Mouse (Mus musculus) megakaryocyte-erythroid progenitor cell, adult 5-6 weeks (primary cell): ENCODE results near the gene Usp50. TPM values are rescaled to one million over a fixed set of nuclear protein-coding genes. Genes with fewer than 3 reads are reported as not detected.

ENCODE experiments used
- ATAC-seq: replicated peaks from 2 replicates; pipeline ENCODE4 v1.8.0; 2016; ENCODE audit warnings: mild to moderate bottlenecking, inconsistent platforms; ENCODE audit not compliant: severe bottlenecking, poor library complexity, low FRiP score, low TSS enrichment
- total RNA-seq, 2 experiments: library from RNA; stranded (forward) in 1 of 2; stranded (reverse) in 1 of 2; fragments of 200-1000, 215-1000 nt in 1 of 2; fragments of >200 nt in 1 of 2; fragmentation: Nextera tagmentation in 1 of 2; gene quantifications; 2 replicates each; pipeline ENCODE4 v1.2.3; 2014 to 2017

Usp50 gene
- total RNA-seq, 2 experiments from 2014 or later = 1.4 TPM; not detected in 1

DNA sequence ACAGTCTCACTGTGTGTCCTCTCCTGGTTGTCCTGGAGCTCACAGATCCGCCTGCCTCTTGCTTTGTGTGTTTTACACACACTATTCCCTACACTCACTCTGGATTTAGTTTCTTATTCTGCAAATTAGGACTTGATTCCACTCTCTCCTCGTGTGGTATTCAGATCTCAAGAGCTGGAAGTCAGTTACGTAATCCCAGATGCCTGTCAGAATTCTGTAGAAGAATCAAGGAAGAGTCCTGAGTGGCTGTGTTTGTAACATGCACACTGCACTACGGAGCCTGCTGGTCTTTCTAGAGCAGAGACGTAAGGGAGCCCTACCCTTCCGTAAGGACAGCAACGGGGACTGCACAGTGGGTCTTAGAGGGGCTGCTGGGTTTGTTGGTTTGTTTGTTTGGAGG is 23.9 kb downstream of the Usp50 start:
- no peak for ATAC-seq

DNA sequence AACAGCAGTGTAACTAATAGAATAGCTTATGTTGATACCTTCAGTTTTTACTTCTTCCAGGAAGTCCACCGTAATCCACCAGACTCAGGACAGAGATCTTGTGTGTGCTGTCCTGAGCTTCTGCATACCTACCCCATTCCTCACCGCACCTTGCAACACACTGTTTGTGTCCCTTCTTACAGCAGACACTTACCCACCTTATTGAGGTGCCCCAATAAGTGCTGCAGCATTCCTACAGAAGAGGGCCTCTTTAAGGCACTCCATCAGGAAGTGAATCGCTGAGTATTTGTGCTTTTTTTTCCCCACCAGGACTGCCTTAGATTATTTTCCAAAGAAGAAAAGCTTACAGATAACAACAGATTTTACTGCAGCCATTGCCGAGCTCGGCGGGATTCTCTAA is 27.6 kb downstream of the Usp50 start:
- ATAC-seq = no peak

DNA sequence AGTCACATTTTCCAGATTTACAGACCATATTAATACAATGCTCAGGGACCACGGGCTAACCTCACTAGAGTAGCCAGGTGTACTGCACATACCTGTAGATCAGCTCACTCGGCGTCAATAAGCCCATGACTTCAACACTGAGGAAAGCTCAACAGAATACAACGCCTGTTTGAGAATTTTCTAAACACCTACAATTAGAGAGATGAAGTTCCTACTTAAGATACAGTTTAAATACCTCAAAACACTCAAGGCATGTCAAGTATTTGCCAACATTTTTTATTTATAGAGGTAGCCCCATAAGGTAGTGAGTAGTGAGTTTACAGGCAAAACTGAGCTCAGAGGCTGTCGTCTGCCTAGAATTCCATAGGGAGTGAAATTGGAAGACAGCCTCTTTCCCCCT is 39.9 kb downstream of the Usp50 start:
- ATAC-seq = no peak

DNA sequence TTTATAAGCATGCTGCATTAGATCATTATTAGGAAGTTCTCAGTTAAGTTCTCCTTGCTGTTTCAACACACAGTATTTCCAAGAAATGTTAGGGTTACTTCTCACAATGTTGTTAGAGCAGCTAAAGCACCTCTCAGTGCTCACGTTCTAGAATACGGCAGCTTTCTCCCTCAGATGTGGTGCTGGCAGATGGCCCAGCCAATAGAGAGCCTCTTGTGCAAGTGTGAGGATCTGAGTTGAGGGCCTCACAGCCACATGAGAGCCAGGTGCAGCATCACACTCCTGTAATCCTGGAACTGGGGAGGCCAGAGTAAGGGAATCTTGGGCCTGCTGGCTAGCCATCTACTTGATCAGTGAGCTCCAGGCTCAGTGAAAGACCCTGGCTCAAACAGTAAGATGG is 43.0 kb downstream of the Usp50 start:
- ATAC-seq = no peak

DNA sequence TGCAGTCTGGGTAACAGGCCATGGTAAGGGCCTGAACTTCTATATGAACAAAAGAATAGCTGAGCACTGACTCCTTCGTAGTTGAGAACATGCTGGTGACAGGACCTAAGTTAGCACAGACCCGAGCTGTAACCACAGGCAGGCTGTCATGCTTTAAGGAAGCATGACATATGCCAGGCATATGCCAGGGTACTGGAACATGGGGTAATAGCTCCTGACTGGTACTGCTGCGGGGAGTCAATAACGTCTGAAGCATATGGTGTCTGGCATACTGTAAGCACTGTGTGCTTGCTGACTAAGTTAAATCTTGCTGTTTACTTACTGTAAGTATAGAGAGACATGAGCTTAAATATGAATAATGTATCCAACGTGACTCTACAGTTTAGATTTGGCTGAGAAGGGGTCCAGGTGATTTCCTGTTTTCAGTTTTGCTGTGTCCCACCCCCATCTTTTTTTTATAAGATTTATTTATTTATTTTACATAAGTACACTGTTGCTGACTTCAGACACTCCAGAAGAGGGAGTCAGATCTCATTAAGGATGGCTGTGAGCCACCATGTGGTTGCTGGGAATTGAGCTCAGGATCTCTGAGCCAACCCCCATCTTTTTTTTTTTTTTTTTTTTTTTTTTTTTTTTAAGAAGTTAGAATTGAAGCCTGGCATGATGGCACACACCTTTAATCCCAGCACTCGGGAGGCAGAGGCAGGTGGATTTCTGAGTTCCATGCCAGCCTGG is 47.8 kb downstream of the Usp50 start:
- ATAC-seq = no peak

DNA sequence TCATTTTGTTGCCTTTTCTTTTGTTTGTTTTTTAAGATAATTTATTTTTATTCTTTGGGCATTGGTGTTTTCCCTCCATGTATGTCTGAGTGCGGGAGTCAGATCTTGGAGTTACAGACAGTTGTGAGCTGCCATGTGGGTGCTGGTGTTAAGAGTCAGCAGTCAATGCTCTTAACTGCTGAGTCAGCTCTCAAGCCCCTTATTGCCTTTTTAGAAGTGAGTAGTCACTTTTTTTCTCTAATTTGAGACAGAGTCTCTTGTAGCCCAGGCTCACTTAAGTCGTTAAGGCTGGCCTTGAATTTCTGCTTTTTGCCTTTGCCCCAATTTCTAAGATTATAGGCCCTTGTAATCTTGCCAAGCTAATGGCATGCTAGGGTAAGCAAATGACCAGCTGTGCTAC is 52.8 kb downstream of the Usp50 start:
- no peak for ATAC-seq

DNA sequence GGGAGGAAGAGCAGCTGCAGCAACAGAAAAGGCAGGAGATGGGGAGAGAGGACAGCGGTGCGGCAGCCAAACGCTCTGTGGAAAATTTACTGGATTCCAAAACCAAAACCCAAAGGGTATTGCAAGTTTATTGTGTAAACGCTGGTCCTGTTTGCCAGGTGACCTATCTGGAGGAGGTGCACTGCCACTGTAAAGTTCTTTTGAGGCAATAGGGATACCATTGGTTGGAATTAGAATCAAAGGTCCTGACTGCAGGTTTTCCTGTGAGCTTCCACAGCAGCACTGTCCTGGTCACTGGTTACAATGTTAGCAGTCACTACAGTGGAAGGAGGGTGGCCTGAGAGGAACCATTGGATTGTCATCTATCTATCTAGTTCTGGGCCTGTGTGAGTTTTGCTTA is 54.1 kb downstream of the Usp50 start:
- no peak for ATAC-seq

DNA sequence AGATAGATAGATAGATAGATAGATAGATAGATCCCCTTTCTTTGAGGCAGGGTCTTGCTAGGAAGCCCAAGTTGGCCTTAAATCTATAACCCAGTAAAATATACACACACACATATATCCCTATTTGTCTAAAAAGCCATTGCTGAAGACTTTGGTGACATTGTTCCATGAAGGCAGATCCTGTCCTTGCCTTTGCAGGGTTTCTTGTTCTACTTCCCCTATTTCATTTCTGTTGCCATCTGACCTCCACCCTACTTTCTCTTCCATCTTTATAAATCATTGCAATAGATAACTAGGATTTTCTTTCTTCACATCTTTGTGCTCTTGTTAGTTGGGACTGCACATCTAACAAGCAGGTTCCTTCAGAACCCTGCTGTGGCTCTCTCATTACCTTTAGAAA is 70.3 kb downstream of the Usp50 start:
- ATAC-seq = no peak

DNA sequence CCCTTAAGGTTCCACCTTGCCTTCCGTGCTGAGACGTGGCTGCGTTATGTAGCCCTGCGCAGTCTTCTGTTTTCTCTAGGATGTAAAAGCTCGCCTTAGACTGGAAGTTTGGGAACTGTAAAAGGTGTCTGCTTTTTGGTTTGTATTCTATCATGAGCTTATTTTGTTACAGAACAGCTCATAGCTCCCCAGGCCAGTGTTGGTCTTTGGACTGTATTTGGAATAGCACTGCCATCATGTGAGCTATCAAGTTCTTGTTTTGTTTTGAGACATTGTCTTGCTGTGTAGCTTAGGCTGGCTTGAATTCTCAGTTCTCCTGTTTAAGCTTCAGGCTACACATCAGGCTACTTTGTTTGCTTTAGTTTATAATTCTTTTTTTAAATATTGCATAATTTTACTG is 70.7 kb downstream of the Usp50 start:
- no peak for ATAC-seq

DNA sequence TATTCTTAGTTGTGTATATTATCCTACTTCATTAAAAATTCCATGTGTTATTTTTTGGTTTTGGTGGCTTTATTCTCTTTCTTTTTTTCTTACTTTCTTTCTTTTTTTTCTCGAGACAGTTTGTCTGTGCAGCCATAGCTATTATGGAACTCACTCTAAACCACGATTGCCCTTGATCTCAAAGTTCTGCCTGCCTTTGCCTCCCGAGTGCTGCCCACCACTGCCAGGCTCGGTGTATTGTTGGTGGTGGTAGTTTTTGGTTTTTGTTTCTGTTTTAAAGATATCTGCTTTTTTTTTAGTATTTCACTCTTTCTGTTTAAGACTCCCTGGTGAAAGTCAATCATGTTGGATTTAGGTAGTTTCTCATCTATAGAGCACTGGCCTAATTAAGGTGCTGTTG is 74.9 kb downstream of the Usp50 start:
- ATAC-seq = no peak

DNA sequence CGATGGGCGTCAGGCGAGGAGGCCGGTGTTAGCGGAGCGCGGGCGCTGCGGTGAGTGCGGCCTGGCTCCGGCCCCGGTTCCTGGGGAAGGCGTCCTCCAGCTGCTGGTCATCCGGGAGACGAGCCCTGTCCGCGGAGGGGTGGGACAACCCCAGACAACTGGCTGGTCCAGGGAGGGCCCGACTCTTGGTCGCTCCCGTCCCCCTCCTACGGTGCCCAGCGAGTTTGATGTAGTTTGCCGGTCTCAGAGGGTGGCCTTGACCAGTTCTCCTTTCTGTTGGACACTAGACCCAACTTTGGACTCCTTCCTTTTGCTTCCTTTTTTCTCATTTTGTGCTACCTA is 75.9 kb downstream of the Usp50 start:
- no peak for ATAC-seq

DNA sequence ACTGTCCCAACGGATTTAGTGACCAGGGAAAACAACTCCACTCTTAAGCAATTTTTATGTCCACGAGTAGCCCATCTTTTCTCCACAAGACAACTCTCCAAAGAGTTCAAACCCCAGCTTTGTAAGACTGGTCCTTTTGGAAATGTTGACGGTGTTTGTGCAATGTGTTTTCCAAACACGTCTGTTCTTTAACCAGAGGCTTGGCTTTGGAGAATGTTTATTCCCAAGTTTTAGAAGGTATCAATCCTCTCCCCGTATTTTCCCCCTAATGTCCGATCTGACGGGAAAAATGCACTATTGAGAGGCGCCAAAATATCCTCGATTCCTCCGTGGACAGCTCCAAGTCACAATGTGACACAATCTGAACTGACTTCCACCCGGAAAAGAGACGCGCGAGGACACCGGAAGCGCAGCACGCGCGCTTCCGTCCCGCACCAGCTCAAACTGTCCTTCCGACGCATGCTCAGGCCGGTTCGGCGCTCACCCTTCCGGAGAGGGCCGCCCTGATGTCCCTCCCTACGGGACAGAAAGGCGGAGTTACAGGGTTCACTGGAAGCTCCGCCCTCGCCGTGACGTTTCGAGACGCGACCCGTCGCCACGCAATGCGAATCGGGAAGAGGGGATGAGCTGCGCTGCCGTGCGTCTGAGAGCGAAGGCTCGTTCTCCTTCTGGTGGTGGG is 76.4 kb downstream of the Usp50 start, which contains the start of gene Usp8:
TSS of gene Usp8 (plus strand) at position 570 of the 679 bp plus-strand sequence.
- peak; percentile 99 for ATAC-seq

DNA sequence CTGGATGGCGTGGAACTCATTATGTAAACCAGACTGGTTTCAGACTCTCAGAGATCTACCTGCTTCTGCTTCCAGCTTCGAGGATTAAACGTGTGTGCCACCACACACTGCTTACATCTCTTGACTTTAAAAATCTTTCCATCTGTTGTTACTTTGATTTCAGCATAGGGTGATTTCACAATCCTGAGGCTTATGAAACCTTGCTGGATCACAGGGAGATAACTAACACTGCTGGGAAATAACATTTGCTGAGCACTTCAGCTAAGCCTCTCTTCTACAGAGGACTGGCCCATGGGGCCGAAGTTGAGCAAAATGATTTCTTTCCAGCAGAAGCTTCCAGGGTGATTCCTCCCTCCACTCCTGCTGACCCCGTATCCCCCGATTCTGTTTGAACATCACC is 88.0 kb downstream of the Usp50 start:
- ATAC-seq = no peak

DNA sequence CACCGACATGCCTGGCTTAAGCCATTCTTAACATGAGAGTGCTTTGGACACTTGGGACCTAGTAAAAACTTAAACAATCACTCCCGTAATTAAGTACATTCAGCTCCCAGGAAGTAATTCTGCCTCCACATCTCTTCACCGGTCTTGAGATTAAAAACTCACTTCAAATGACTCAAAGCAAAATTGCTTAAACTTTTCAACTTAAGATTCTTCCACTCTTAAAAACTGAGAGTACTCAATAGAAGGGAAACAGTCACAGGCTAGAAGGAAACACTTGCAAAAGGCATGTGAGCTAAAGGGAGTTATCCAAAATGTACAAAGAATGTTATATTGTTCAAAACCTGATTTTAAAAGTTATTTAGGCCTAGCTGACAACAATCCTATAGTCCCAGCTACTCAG is 92.0 kb downstream of the Usp50 start:
- no peak for ATAC-seq

DNA sequence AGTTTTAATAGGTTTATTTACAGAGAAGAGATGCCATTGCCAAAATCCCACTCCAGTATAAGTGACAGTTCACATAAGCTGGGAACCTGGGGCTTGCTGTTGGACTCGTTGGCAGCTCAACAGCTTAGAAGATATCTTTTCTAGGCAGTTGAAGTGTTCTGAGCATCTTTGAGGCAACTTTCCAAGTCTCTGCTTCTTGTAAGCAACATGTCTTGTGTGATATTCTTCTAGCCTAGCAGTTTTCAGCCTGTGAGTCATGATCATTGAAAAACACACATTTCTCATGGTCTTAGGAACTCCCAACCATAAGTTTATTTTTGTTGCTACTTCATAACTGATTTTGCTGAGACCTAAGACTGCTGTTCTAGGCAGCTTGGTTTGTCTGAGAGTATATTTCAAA is 100.3 kb downstream of the Usp50 start:
- no peak for ATAC-seq

DNA sequence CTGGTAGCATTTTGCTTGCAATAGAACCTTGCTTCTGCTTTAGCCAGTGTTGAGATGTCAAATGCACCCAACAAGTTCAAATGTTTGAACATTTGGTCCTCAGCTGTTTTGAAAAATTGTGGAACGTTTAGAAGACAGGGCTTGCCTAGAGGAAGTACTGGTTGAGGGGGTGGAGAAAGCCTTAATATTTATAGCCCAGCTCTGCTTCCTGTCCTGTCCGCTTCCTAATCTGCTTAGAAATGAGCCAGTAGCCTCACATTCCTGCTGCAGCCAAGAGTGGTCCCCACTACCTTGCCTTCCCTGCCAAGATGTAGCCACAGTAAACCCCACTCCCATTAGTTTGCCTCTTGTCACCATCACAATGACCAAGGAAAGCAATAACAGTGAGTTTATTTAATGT is 100.9 kb downstream of the Usp50 start:
- ATAC-seq = no peak

DNA sequence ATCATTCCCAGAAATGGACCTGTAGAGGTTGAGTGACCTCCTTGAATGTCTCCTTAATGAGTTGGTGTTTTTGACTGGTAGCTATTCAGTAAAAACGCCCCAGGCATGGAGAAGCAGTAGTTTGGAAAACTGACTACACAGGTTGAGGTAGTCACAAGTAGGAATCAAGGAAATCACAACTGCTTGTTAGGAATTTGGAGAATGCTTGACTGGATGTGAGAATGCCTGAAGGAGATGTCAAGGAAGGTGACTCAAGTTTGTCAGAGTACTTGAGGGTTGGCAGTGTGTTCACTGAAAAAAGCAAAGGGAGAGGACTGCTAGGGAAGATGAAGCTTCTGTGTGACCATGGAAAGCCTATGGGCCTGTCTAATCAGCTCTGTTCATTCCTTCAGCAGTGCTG is 105.9 kb downstream of the Usp50 start:
- ATAC-seq = no peak

DNA sequence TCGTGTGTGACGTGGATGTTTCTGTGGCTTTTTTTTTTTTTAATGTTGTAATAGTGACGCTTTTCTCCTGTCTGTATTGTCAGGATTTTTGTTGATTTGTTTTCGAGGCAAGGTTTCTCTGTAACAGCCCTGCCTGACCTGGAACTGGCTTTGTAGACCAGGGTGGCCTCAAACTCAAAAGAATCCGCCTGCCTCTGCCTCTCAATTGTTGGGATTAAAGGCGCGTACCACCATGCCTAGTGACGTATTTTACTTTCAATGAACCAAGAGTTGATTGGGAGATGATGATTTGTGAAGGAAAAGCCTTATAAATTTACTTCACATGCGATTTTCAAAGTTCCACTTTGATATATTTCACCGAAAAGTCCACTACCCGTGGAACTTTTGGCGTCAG is 107.2 kb downstream of the Usp50 start, which contains the start of gene Gabpb1:
TSS of gene Gabpb1 (minus strand) at position 216 of the 394 bp plus-strand sequence.
- no peak for ATAC-seq

DNA sequence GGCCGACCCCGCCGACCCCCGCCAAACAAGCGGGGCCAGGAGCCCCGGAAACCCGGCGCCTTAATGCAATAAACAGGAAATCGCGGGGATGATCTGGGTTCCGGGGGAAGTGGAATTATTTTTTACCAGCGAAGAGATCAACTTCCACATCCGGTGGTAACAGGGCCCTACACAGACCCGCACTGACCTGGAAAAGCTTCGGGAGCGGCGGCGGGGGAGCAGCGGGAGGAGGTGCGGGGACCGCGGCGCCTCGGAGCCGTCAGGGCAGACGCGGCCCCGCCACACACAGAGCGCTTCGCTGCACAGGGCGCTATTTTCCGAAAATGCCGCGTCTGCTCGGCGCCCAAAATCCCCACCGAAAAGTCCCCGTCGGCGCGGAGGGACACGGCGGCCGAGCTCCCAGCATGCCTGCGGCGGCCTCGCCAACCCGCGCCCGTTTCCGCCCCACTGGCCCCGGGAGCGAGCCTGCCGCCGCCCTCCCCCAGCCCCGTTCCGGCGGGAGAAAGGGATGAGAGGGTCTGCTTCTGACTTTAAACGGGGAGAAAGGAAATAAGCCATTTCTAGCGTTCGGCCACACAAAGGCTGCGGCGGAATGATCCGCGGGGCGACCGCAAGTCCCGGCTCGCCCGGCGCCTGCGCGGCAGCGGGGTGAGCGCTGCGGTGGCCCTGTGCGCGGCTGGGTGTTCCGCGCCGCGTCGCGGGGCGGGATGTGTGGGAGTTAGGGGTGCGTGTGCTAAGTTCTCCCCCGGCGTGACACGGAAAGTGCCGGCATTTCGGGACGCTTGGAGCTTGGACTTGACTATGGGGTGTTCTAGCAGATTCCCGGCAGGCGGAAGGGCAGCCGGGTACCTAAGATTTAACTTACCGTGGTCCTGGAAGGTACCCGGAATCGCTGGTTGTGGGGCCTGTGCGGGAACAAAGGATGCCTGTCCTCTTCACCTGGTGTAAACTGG is 107.8 kb downstream of the Usp50 start:
- ATAC-seq = peak; percentile 82

DNA sequence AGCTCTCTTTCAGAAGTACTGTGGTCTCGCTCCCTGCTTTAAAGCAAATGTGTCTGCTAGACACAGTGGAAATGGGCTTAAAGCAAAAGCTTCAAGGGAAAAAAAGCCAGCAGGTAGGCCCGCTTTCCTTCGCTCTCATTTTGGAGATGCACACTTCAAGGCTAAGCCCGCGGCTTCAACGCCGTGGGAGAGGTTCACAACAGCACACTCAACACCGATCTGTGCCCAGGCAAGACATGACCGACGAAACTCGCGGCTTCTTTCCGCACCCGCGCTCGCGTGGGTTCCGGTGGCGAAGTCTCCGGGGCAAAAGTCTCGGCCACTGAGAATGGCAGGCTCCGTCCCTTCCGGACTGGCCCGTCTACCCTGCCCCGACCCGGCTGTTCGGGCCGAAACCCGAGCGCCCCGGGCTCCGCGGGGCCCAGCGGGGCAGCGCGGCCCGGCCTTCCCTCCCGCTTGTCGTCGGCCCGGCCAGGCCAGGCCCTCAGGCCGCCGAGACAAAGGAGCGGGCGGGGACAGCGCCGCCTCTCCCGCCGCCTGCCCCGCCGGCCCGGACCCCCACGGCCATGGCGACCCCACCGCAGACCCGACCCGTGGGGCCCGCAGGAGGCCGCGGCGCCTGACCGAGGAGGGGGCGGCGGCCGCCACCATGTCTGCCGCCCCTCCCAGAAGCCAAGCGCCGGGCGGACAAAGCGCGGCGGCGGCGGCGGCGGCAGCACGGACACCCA is 108.7 kb downstream of the Usp50 start:
- ATAC-seq = peak; percentile 27
